Mouse (Mus musculus) bone marrow macrophage, adult 2 months (primary cell): ENCODE measurements around the gene 1700067P10Rik.

Source experiments
- CTCF ChIP-seq: IDR thresholded peaks from 2 replicates; pipeline ENCODE4 v1.5.1; 2012; ENCODE audit warnings: low read depth, mild to moderate bottlenecking, low read length, moderate library complexity
- POLR2A ChIP-seq: IDR thresholded peaks from 2 replicates; pipeline ENCODE4 v1.6.1; 2012; ENCODE audit warnings: mild to moderate bottlenecking, low read depth, low read length, borderline replicate concordance

DNA sequence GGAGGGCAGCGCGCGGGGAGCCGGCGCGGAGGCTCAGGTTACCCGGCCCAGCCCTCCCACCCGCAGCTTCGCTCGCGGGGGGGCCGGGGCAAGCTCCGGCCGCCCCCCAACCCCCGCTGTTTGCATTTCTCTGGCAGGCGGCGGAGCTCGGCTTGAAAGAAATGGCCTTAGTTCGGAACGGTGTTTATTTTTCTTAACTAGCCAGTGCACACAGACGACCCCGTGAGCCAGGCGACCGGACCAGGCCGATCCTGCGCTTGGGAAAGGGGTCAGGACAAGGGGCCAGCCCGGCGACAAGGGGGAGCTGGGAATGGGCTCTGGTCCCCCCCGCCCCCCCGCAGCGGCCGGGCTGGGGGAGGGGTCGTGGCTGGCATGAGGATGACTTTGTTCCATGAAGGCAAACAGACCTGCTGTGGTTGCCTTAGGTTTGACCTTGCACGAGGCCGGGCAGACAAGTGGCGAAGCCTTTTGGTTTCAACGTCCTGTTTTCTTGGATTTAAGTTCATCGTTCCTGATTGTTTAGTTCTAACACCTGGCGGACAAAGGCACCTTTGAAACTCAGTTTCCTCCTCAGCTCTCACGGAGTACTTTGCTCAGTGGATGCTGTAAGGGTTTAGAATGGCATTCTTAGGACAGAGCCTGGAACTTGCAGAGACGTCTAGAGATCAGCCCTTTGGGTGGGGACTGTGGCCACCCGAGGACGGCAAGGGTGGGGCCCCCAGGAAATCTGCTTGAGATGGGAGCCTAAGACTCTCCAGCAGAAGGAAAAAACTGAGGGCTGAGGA, 8.8 kb downstream of the 1700067P10Rik start:
- no peak for TF ChIP-seq CTCF
- no peak for TF ChIP-seq POLR2A
